Mouse (Mus musculus) spleen, adult 12 weeks (tissue): ENCODE results near the gene Phyh.
"Not testable (repeated sequence)": the region's sequence is repeated elsewhere in the genome, so short reads cannot be mapped to it uniquely, and the experiment has no call there.

Experiments
- DNase-seq: peaks from one replicate; pipeline ENCODE4 v3.0.0; 2022; ENCODE audit warnings: low spot score

The Phyh gene

DNA sequence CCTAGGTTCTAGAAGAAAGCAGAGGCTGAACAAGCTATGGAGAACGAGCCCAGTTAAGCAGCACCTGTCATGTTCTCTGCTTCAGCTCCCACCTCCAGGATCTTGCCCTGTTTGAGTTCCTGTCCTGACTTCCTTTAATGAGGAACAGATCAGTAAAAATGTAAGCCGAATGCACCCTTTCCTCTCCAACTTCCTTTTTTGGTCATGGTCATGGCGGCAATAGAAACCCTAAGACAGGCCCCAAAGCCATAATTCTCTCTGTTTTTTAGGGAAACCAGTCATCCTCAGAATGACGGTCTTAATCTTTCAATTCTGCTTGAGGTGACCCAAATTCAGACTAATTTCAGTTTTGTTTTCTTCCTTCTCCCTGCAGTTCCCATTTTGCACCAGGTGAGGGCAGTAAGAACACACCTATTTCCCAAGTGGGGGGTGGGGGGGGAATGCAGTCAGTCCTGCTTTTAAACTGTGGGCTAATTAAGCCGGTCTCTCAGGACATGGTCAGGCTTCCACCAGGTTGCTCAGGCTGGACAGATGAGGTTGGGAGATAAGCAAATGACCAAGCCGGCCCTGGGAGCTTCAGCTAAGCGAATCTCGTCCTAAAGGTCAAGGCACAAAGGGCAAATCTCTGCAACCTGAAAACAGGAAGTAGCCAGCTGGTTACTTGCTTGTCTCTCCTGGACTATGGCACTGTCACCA, 1.3 kb upstream of the Phyh start:
- DNase-seq: peak; percentile 34

DNA sequence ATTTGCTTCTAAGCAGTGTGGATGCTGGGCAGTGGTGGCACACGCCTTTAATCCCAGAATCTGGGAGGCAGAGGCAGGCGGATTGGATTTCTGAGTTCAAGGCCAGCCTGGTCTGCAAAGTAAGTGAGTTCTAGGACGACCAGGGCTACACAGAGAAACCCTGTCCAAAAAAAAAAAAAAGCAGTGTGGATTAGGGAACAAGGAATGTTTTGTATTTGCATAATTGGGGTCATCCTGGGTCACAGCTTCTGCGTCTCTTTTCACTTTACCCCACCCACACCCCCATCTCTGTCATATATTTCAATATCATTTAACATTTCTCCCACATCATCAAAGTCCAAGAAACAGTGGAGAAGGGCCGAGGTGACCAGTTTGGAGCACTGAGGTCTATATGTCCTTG, 2.2 kb downstream of the Phyh start:
- no peak for DNase-seq

DNA sequence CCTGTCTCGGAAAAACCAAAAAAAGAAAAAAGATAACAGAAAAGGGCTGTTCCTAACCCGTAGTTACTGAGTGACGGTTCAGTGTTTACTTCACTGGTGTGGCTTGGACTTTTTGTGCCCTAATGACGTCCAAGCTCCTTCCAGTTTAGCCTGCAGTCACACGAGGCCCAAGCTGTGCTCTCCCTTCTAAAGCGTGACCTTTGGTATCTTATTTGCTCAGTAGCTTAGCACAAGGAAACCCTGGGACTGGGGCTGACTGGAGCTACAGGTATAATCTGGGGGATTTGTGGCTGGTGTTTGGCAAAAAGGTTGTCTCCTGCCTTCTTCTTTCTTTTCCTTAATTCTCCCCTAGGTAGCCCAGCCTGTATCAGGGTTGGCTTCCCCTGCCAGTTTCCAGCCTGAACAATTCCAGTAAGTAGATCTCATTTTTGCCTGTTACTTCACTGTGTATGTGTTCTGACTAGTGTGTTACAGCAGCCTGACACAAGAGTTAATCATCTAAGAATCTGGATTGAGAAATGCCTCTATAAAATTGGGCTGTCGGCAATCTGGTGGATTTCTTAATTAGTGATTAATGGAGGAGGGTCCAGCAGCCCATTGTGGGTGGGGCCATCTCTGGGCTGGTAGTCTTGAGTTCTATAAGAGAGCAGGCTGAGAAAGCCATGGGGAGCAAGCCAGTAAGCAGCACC, 3.8 kb downstream of the Phyh start:
- no peak for DNase-seq

DNA sequence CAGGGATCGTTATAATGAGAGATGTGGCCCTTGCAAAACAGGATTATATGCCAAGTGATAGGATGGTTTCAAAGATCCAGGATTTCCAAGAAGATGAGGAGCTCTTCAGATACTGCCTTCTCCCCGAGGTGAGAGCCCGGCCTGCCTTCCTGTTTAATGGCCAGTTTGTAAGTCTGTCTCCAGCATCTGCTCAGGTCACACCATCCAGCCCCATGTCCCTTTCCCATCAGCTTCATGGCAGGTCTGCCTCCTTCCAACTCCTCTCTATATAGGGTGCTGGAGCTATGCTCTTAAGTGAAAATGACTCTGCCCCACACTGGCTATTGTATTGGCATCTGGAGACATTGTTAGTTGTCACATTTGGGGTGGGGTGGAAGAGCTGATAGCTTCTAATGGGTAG, 8.6 kb downstream of the Phyh start:
- DNase-seq: no peak

DNA sequence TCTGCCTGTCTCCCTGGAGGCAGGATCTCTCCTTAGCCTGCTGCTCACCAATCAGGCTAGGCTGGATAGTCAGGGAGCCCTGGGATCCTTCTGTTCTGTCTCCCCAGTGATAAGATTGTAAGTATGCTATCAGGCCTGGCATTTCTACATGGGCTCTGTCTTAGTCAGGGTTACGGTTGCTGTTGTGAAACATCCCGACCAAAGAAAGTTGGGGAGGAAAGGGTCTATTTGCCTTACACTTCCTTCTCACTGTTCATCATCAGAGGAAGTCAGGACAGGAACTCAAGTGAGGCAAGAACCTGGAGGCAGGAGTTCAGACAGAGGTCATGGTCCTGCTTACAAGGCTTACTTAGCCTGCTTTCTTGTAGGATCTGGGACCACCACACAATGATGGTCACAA, 10.4 kb downstream of the Phyh start:
- no peak for DNase-seq

DNA sequence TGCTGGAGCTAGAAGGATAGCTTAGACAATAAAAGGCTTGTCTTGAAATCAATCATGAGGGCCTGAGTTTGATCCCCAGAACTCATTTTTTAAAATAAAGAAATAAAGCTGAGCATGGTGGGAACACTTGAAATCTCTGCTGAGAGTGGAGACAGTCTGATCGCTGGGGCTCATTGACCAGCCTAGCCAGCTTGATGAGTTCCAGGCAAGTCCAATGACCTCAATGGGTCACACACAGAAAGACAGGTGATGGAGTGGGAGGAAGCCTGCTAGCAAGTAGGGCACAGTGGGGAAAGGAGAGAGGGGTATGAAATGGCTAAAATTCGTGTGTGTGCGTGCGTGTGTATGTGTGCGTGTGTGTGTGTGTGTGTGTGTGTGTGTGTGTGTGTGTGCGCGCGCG, 15.7 kb downstream of the Phyh start:
- no peak for DNase-seq

DNA sequence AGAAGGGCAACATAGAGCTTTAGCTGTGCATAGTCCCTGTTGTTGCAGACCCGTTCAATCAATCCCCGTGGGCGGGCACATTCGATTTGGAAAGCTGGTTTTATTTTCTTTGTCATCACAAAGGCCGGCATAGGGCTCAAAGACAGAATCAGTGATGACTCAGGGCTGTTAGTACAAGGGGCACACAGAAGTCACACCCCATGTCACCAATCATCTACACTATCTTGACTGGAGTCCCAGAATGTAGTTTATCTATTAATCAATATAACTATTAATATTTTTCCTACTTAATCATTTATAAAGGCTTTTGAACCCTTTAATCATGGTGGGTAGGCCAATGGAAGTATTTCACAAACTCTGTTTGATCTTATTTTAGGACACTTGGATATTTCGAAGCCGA, 19.1 kb downstream of the Phyh start:
- DNase-seq: no peak

DNA sequence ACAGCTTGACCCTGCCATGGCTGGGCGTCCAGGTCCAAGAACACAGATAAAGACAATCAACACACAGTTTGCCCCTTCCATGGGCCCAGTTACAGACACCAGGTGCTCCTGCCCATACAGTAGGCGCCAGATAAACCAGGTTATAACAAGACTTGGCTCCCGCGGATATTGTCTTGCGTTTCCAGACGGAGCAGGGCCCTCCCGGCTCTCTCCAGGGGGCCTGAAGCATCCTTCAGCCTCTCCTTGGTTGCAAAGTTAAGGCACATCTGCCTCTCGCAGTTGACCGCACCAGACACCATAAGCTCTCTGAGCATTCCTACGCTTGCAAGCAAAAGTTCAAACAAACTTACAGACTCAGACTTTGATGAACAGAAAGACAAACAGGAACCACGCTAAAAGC, 22.0 kb downstream of the Phyh start:
- DNase-seq: no peak

DNA sequence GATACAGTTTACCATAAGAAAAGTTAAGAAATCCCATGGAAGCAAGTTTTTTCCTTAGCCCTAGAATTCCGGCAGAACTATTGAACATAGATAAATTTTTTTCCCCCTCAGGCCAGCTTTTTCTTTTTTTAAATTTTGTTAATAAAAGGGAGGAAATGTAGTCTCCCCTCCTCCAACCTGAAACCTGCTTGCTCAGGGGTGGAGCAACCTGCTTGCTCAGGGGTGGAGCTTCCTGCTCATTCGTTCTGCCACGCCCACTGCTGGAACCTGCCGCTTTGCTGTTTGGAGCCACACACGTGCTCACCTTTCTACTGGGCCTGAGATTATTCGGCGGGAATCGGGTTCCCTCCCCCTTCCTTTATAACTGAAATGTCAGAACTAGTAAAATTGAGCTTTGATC, 30.9 kb downstream of the Phyh start:
- DNase-seq: not testable (repeated sequence)

DNA sequence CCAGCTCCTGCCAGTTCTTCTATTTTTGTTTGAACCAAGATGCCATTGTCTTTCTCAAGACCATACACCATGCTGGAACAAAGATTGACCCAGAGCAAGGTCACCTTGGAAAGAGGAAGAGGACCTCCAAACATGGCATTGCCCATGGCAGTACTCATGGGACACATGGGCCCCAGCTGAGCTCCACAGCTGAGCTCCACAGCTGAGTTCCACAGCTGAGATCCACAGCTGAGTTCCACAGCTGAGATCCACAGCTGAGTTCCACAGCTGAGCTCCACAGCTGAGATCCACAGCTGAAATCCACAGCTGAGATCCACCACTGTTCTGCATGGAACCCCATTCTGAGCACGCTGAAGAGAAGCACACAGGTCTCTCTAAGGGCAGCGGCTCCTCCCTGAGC, 32.2 kb downstream of the Phyh start:
- no peak for DNase-seq

DNA sequence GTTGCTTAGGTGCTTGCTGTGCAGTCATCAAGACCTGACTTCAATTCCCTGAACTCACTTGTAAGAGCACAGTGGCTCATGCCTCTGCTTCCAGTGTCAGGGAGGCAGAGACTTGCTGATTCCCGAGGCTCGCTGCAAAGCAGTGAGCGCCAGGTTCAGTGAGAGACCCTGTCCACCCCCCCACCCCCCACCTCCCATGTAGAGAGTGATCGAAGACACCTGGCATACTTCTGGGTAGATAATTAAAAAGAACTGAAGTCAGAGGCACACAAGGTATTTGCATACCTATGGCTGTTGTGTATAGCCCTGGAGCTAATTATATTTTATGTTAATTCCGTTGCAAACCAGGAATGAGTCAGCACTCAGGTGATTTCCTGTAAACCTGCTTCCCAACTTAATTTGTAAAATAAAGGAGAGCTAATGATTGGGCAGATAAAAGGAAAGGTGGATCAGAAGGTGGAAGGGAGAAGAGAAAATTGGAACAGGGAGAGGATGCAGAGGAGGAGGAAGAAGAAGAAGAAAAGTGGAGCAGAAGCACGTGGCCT, 35.5 kb downstream of the Phyh start:
- DNase-seq: no peak

DNA sequence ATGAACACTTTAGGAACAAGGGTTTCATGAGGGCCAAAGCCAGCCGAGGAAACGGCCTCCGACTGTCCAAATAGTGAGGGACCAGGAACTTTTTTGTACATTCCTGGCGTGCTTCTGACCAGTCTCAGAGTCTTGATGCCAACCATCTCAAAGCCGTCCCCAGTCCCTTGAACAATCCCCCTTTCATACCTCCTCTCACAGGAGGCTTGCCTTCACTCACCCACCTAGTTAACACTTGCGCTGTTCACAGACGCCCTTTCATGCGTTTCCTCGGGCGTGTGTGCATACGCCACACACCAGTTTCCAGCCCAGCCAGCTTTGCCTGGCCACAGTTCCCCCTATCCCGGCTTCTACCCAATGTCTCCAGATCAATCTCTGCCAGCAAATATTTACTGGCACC, 39.2 kb downstream of the Phyh start:
- DNase-seq: no peak

DNA sequence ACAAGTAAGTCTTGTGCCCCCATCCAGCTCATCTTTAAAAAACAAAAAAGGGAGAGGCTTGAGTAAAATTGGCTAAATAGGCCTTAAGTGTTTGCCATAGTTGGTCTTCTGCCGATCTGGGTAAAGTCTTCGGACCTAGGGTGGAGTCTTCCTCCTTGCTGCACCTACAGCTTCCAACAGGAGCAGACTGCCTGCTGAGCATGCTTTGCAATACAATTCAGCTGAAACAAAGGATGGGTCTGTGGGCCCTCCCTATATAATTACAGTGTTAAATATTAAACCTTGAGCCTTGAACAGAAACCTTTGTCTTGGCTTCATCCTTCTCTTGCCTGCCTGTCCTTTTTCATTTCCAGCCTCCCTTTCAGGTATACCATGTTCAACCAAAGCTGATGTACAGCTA, 49.0 kb downstream of the Phyh start:
- DNase-seq: no peak

DNA sequence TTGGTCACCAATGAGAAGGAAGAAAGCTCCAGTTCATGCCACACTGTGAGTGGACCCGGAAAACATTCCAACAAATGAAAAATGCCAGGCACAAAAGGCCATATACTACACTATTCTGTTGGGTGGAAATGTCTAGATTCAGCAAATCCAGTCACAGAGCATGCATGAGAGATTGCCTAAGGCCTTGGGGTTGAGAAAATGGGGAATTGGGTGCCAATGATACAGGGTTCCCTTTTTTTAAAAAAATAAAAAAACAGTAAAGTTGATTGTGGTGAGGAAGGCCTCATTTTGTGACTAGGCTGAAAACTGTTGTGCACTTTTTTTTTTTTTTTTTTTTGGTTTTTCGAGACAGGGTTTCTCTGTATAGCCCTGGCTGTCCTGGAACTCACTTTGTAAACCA, 50.3 kb downstream of the Phyh start:
- no peak for DNase-seq

DNA sequence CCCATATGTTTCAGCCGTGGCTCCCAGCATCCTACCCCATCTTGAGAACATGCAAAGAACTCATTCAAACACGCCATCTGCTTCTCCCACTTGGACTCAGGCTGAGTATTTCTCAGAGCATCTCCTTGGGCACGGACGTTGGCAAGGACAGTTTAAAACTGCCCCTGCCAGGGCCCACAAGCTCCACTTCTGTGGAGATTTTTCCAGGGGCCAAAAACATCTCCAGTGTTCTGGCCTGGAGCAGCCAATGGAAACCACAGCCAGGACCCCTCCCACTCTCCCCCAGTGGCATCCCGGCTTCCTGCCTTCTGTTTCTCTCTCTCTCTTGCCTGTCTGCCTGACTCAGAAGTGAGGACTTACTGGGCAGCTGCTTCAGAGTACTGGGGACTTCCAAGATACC, 57.0 kb downstream of the Phyh start, which contains the start of gene Ucma:
Ucma (plus strand) TSS at position 316 of the 400 bp plus-strand sequence.
- DNase-seq: no peak

DNA sequence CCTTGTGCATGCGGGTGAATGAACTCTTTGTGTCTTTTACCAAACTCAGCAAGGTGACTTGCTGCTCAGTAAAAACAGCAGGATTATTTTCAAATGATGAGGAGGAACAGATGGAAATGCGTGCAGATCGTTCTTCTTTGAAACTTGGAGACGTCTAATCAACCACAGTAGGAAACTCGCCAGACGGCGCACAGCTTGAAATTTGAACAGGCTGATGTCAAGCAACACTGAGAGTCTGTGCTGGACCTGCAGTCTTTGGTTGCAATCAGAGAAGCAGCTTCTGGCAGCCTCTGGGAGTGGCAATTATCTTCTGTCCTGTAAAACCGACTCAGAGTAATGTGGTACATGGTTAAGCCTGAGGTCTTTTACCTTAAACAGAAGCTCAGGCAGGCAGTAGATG, 59.3 kb downstream of the Phyh start:
- DNase-seq: no peak

DNA sequence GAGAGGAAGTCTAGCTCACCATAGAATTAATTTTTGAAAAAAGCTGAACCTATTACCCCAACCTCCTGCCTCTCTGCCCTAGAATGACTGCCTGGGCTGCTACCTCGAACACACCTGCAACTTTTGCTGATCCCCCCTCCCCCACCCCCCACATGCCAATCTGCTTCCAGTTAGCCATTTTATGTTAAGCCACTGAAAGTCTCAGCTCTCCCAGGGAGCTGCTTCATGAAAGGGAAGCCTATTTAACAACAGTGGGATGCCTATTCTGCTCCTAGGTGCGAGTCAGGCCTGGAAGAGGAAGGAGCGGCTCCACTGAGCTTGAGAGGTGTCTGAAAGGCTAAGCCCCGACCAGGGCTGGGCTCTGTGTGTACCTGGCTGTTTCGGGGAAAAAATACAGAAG, 65.2 kb downstream of the Phyh start:
- DNase-seq: no peak

DNA sequence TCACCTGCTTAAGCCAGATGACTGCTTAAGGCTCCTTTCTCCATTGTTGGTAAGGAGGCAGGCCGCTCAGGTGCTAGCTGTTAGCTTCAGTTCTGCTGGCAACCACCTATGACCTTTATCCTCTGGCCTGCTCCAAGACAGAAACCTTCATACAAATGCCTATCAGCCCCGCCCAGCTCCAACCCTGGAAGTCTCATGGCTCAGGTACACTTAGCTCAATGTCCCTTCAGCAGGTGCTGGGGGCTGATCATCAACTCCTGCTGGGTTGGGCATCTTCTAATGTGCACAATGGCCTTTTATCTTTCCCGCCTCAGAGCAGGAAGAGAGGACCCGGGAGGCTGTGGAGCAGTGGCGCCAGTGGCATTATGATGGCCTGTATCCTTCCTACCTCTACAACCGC, 66.2 kb downstream of the Phyh start:
- no peak for DNase-seq

DNA sequence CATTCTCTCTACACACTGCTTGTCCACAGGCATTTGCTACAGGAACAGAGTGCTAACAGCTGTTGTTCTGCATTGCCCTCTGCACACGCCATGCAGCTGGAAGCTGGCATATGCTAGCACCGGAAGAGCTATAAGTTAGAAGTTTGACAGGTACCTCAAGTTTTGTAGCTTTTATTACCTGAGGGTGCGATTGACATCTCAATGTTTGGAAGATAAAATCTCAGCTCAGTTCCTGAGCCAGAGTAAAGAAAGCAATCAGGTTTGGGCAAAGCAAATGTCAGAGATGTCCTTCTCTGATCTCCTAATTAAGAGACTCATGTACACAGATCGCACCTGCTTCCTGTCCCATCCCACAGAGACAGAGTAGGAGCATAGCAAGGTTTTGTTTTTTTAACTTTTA, 68.0 kb downstream of the Phyh start:
- no peak for DNase-seq

DNA sequence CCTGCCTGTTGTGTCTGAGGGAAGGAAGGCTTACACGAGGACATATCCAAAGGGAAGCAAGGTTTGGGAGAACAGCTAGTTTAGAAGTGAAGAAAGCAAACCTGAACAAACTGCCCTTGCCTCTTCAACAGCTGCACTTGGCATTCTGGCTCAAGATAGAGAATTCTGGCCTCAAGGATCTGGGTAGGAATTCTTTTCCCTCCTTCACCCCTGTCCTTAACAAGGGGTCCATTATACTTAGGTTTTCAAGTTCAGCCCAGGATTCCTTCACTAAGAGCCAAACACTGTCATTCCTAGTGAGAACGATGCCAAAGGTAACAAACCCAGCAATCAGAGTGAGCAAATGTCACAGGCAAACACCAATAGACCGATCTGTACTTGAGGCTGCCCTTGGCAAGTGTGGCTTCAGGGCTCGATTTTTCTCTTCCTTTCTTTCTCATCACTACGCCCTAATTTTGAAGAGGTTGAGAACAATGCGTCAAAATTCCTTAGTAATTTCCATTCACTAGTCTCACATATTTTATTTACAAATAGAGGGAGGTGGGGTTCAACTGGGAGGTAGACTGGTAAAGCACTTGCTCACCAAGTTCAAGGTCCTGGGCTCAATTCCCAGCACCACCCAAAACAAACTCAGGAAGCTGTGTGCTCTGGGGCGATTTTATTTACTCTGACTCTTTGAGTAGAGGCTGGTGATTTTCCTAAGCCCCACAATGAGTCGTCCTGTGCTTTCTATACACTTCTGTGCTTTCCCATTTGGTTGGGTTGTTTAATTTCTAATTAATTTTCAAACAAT, 68.8 kb downstream of the Phyh start:
- no peak for DNase-seq
